Mouse (Mus musculus) spleen, postnatal 4 days (tissue): ENCODE measurements around the gene 4933424G06Rik.
A peak's percentile ranks its signal among the peaks of the same experiment; 100 is the strongest.

ENCODE experiments used
- DNase-seq, 2 experiments: peaks; one replicate each; pipeline ENCODE4 v3.0.0; 2022; ENCODE audit warnings: low spot score in 2 of 2

The 4933424G06Rik gene

GRCm38 (mm10) chr1:36769951-36770350 lies 60.0 kb downstream of the 4933424G06Rik start:
- DNase-seq: no peak

GRCm38 (mm10) chr1:36770998-36771397 lies 61.0 kb downstream of the 4933424G06Rik start:
- no peak for DNase-seq

GRCm38 (mm10) chr1:36772198-36772934 lies 62.4 kb downstream of the 4933424G06Rik start:
- no peak for DNase-seq

GRCm38 (mm10) chr1:36780793-36781192 lies 70.8 kb downstream of the 4933424G06Rik start:
- DNase-seq: no peak

- DNase-seq: no peak
These were observed 72.5 kb downstream of the 4933424G06Rik start for GRCm38 (mm10) chr1:36782476-36782875.

- peak; percentile 67 to 90 for DNase-seq
These were observed 74.6 kb downstream of the 4933424G06Rik start for GRCm38 (mm10) chr1:36784365-36785134.

GRCm38 (mm10) chr1:36785238-36785641 lies 75.3 kb downstream of the 4933424G06Rik start:
- no peak for DNase-seq

GRCm38 (mm10) chr1:36786377-36786776 lies 76.4 kb downstream of the 4933424G06Rik start:
- DNase-seq: no peak

- no peak for DNase-seq
These were observed 79.5 kb downstream of the 4933424G06Rik start for GRCm38 (mm10) chr1:36789416-36789815.

- no peak for DNase-seq
These were observed 86.8 kb downstream of the 4933424G06Rik start for GRCm38 (mm10) chr1:36796711-36797110.

- DNase-seq: no peak
These were observed 87.5 kb downstream of the 4933424G06Rik start for GRCm38 (mm10) chr1:36797481-36797880.

- DNase-seq: no peak
These were observed 90.5 kb downstream of the 4933424G06Rik start for GRCm38 (mm10) chr1:36800379-36801011.

- no peak for DNase-seq
These were observed 94.3 kb downstream of the 4933424G06Rik start for GRCm38 (mm10) chr1:36804259-36804658.

GRCm38 (mm10) chr1:36804833-36805232 lies 94.9 kb downstream of the 4933424G06Rik start:
- DNase-seq: no peak

- DNase-seq: no peak
These were observed 96.4 kb downstream of the 4933424G06Rik start for GRCm38 (mm10) chr1:36806181-36806905.

GRCm38 (mm10) chr1:36807086-36807485 lies 97.1 kb downstream of the 4933424G06Rik start:
- DNase-seq: no peak
